Mouse (Mus musculus) gastrocnemius, adult 18-20 months (tissue): ENCODE measurements at regions not wholly inside any gene's neighbourhood (a gene's known extent, or its start where the extent isn't known, plus 50 kb on each side); places are given as distances from the start of the nearest gene placed in this dataset.
A peak's percentile ranks its signal among the peaks of the same experiment; 100 is the strongest.

Experiments
- DNase-seq: peaks from one replicate; pipeline ENCODE4 v3.0.0; 2021; ENCODE audit warnings: low spot score

- DNase-seq, result no peak
Measured at GRCm38 (mm10) chr13:53800978-53801377, 254.5 kb downstream of the Drd1 start.

- peak; percentile 44 for DNase-seq
Measured at GRCm38 (mm10) chr13:53788809-53789208, 266.7 kb downstream of the Drd1 start.

DNA sequence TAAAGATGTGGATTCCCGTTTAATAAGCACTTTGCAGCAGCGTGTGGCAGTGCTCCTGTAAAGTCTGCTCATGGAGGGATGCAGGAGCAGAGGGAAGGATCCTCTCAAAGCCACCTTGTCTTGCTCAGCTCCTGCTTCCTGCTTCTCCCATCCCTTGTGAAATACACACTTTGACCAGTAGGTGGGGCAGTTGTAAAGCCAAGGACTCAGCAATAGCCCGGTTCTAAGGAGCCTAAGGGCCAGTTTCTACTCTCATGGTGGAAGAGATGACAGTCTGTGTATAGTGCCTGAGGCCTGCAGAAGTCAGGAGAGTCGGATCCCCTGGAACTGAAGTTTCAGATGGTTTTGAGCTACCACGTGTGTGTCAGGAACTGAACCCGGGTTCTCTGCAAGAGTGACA lies 272.0 kb downstream of the Drd1 start:
- peak; percentile 54 for DNase-seq

DNA sequence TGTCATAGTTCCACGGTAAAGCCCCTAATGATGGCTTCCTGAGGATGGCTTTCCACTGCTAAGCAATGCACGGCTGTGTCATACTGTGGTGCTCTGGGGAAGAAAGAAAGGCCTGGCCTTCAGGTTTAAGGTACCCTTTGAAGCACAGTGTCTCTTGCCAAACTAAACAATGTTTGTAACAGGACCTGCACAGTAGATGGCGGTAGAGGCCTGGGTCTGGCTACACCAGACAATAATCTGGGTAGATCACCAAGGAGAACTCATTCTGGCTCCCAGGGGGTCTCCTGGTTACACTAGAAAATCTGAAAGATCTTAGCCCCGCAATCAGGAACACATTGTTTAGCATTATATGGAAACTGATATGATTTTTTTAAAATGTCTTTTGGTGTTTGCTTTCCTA lies 276.4 kb downstream of the Drd1 start:
- no peak for DNase-seq

GRCm38 (mm10) chr13:53776421-53776820 lies 279.1 kb downstream of the Drd1 start:
- DNase-seq, result no peak

DNA sequence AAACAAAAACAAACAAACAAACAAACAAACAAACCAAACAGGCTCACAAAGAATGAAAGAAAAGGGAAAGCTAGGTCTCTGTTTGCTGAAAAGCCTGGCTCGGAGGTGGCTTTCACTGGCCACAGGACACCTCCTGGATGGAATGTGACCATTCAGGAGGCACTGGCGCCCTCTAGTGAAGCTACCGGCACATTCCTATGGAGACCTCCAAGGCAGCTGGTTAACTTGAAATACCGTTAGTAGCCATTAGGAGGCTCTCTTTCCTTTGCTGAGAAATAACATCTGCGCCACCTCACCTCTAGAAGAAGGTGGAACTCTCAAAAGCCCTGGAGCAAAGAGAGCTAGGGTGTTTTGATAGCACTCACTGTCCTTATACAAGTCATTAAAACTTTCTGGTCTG lies 279.8 kb downstream of the Drd1 start:
- DNase-seq, result no peak

GRCm38 (mm10) chr13:53764613-53765243 lies 290.8 kb downstream of the Drd1 start:
- peak; percentile 14 for DNase-seq

GRCm38 (mm10) chr13:53757576-53758237 lies 284.8 kb upstream of the Msx2 start:
- DNase-seq, result no peak

DNA sequence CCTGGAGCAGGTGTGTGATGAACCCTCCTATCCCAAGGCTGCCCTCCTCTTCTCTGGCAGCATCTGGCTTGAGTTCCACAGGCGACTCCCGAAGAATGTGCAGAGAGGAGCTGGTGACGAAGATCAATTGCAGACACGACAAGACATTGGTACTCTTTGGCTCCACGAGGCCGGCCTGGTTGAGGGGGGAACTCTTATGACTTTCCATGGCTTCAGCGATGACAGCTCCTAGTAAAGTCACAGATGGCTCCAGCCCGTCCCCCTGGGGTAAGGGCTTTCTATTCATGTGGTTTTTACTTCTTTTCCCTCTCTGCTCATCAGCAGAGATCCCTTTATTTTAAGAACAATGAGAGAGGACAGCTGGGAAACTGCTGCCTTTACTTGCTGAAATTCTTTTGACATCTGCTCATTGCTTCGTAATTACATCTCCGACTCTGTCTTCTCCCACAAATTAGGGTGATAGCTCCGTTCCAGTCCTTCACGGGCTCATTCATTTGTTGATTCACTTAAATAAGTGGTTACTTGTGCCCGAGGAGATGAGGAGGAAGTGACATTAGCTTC lies 284.2 kb upstream of the Msx2 start:
- DNase-seq, result no peak

GRCm38 (mm10) chr13:53755046-53755615 lies 282.3 kb upstream of the Msx2 start:
- DNase-seq, result no peak

- no peak for DNase-seq
Measured at GRCm38 (mm10) chr13:53753049-53753448, 280.2 kb upstream of the Msx2 start.

DNA sequence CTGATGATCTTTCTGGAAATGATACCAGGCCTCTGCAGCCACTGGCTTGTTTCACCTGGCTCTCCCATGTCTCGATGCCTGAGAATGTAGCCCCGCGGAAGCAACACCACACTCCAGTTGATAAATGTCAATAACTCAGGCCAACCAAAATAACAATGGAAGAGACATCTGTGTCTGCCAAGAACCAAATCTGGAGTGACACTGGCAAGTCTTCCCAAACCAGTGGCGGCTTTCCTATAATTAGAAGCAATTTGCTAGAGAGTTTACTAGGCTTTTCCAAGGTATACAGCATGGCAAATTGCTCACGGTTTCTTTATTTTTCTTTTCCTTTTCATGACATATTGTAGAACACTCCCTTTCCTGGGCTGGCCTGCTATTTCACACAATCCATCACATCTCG lies 268.1 kb upstream of the Msx2 start:
- no peak for DNase-seq

DNA sequence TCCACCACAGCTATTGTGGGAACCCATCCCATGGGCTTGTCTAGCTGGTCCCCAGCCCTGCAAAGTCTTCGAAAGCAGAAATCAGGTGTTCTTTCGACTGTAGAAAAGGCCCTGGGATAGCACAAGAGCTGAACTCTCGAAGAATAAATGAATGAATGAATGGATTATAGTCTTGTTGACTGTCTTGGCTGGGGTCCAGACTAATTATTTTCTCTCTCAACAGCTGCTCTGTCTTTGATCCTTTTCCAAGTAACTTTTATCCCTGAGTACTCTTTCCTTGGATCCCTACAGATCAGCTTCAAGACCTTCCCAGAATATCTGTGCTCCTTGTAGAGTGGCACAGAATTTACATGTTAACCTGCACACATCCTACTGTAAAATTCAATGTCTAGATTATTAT lies 266.3 kb upstream of the Msx2 start:
- no peak for DNase-seq

- no peak for DNase-seq
Measured at GRCm38 (mm10) chr13:53734944-53735343, 262.1 kb upstream of the Msx2 start.

DNA sequence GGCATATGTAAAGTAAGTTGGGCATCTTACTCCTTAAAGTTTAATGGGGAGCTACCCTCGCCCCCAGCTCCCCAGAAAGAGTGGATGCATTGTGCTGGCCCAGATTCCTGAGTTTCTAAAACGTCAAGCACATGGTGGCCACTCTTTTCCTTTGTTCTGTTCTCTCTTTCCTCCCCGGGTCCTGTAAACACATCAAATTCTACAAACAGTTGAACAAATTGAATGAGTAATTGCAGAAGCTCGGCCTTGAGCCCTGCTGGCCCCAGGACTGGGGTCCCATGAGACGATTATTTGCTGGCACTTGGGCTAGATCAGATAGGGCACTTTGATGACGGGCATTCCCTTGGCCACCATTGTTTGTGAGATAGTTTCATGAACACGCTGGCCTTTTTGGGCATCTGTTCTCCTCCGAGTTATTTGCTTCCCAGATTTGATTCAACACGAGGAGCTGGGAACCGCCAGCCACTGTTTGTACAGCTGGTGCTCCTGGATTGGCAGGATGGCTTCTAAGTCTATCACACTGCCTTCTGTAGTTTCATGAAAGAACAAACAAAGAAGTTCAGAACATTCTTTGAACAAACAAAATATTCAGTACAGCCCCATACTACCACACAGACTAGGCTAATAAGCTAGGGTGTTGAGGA lies 257.5 kb upstream of the Msx2 start:
- no peak for DNase-seq

DNA sequence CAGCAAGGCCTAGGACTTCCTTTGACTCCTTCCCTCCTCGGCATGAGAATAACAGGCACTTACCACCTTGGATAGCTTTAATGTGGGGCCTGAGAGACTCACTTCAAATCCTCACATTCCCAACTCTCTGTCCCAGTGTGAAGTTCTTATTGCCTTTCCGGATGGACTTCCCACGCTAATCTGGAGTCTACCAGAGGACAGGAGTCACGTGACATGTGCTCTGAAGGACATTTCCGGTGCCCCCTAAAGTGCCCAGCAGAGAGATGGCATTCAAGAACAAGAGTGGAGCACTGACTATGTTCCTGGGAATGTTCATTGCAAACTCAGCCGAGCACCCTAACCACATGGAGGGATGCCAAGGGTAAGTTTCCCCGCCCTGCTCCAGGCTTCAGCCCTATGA lies 257.0 kb upstream of the Msx2 start:
- no peak for DNase-seq

- no peak for DNase-seq
Measured at GRCm38 (mm10) chr13:53726031-53726430, 253.2 kb upstream of the Msx2 start.

- DNase-seq, result no peak
Measured at GRCm38 (mm10) chr13:53722881-53723280, 250.0 kb upstream of the Msx2 start.

GRCm38 (mm10) chr13:53721038-53721463 lies 248.2 kb upstream of the Msx2 start:
- no peak for DNase-seq

- no peak for DNase-seq
Measured at GRCm38 (mm10) chr13:53717582-53717981, 244.7 kb upstream of the Msx2 start.

DNA sequence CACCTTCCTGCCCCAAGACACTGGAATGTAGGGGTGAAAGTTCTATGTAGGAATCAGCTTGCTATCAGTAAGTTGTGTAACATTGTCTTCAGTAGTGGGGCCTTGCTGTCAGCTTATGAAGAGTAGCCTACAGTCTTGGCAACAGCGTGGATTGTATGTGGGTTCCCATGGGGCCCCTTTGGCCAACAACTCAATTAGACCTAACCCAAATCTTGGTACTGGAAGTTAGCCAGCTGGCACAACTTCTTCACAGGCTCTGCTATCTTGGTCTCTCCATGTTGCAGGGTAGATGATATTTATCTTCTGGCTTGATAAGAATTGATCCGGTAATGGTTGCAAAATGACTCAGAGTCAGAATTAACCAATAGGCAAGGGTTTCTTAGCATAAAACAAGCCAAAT lies 244.2 kb upstream of the Msx2 start:
- DNase-seq, result no peak

DNA sequence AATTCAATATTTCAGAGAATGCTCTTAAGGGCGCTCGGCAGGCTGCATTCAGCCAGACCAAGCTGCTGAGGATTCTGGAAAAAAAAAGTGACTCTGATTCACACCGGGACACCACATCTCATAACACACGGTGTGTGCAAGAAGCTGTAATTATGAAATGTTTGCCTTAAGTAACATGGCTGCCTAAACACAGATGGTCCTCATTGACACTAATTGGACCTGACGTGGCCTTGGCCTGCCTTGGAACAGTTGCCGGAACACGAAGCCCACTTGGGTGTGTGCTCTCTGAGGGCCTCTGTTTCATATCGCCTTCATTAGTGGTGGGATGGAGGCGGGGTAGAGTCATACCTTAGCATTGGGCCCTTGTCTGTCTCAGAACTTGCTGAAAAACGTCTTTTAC lies 236.2 kb upstream of the Msx2 start:
- DNase-seq, result no peak
